Mouse (Mus musculus) liver, embryonic 14.5 days (tissue): ENCODE results near the gene Hemk1. TPM values are rescaled to one million over a fixed set of nuclear protein-coding genes. Genes with fewer than 3 reads are reported as not detected.
A peak's percentile ranks its signal among the peaks of the same experiment; 100 is the strongest.

ENCODE experiments used
- ATAC-seq: fragments of 200-750 bp; cut with Nextera tagmentation; 2 replicates; pipeline ENCODE4 v1.8.0; 2017; ENCODE audit warnings: moderate number of reproducible peaks, mild to moderate bottlenecking, moderate library complexity; ENCODE audit not compliant: insufficient read depth
- DNase-seq, 3 experiments: peaks; one replicate each; pipeline ENCODE4 v3.0.0-alpha.2; 2012 to 2013; ENCODE audit warnings: low read depth in 3 of 3, low spot score in 3 of 3
- H3K27ac ChIP-seq: fragments of 300-500 bp; sonication (generic); 2 replicates; pipeline ENCODE4 v1.5.1; 2014; ENCODE audit warnings: moderate library complexity, mild to moderate bottlenecking, control low read depth, inconsistent platforms
- H3K27me3 ChIP-seq: fragments of 300-500 bp; sonication (generic); 2 replicates; pipeline ENCODE4 v1.6.1; 2014; ENCODE audit warnings: mild to moderate bottlenecking, low read length, moderate library complexity; ENCODE audit not compliant: control insufficient read depth, insufficient read depth
- H3K36me3 ChIP-seq: fragments of 300-500 bp; sonication (generic); replicated peaks from 2 replicates; pipeline ENCODE4 v1.6.1; 2014; ENCODE audit warnings: low read depth; ENCODE audit not compliant: control insufficient read depth, insufficient read depth
- H3K4me1 ChIP-seq, 2 experiments: fragments of 200-500 bp in 1 of 2; fragments of 300-500 bp in 1 of 2; sonication (generic) in 1 of 2; replicated peaks; 2 replicates each; pipeline ENCODE4 v1.6.1; 2012 to 2014; ENCODE audit warnings: antibody characterized with exemption in 1 of 2, inconsistent platforms in 1 of 2, low read length in 1 of 2; ENCODE audit not compliant: control insufficient read depth in 2 of 2, insufficient read depth in 2 of 2
- H3K4me2 ChIP-seq: fragments of 300-500 bp; sonication (generic); 2 replicates; pipeline ENCODE4 v1.6.1; 2014; ENCODE audit warnings: low read depth, mild to moderate bottlenecking, control low read depth, moderate library complexity
- H3K4me3 ChIP-seq, 2 experiments: fragments of 200-500 bp in 1 of 2; fragments of 300-500 bp in 1 of 2; sonication (generic) in 1 of 2; 2 replicates each; pipeline ENCODE4 v1.5.1; 2012 to 2014; ENCODE audit warnings: low read depth in 2 of 2, low read length in 2 of 2, mild to moderate bottlenecking in 2 of 2, control low read depth in 1 of 2, inconsistent platforms in 1 of 2, moderate library complexity in 1 of 2; ENCODE audit not compliant: insufficient read depth in 1 of 2
- H3K9ac ChIP-seq: fragments of 300-500 bp; sonication (generic); replicated peaks from 2 replicates; pipeline ENCODE4 v1.6.1; 2014; ENCODE audit warnings: mild to moderate bottlenecking, control low read depth, moderate library complexity
- H3K9me3 ChIP-seq: fragments of 300-500 bp; sonication (generic); 2 replicates; pipeline ENCODE4 v1.6.1; 2016; ENCODE audit warnings: low read length, mixed read lengths; ENCODE audit not compliant: control insufficient read depth
- CTCF ChIP-seq: IDR thresholded peaks from 2 replicates; pipeline ENCODE4 v1.5.1; 2016; ENCODE audit warnings: antibody characterized with exemption, low read depth, control low read depth
- EP300 ChIP-seq: IDR thresholded peaks from 2 replicates; pipeline ENCODE4 v1.6.1; 2016; ENCODE audit warnings: antibody characterized with exemption, low read depth
- WGBS: fragments of 180-500 bp; shearing (Covaris S2); extraction: QIAGEN DNeasy Blood & Tissue Kit; methylation state at CpG from one replicate; pipeline ENCODE4 v1.1.7; 2014; ENCODE audit not compliant: insufficient replicate concordance; 5-methylcytosine and 5-hydroxymethylcytosine counted together
- polyA plus RNA-seq, 2 experiments: library from polyadenylated mRNA; depleted of rRNA in 1 of 2; stranded (reverse) in 1 of 2; unstranded in 1 of 2; fragments of >200 nt; fragmentation: Nextera tagmentation in 1 of 2; extraction: Ambion mirVana in 1 of 2; gene quantifications; 2 replicates each; pipeline versions ENCODE4 v1.2.1 to v1.2.3; 2012 to 2014

The Hemk1 gene
- polyA plus RNA-seq, 2 experiments = 2.2 to 3.3 TPM

- Histone ChIP-seq H3K27ac (no peak overlapping the region), H3K36me3 (no peaks in the 10 kb centered on the region), H3K9me3 (no peaks in the 10 kb centered on the region), H3K4me3 (no peak overlapping the region), H3K4me2 (no peak overlapping the region), H3K9ac (no peak overlapping the region), H3K27me3 (no peaks in the 10 kb centered on the region), H3K4me1 (peaks cover 5 to 27% of the 10 kb centered on the region in 2 experiments; a peak in 3 of 4 replicates)
- ATAC-seq (no peak), DNase-seq (no peak)
- no peak for TF ChIP-seq CTCF
- TF ChIP-seq EP300 = no peak
- WGBS = 77% methylated on average over 9 of the region's 9 CpGs
Measured at GRCm38 (mm10) chr9:107282951-107283350, 55.2 kb downstream of the Hemk1 start.

GRCm38 (mm10) chr9:107281241-107281987, 56.7 kb downstream of the Hemk1 start:
- no peak for ATAC-seq
- whole genome bisulfite sequencing = 65% methylated on average over 5 of the region's 5 CpGs
- TF ChIP-seq CTCF (no peak), EP300 (no peak)
- H3K27ac ChIP-seq = no peak overlapping the region
- peaks cover 5 to 15% of the 10 kb centered on the region in 2 experiments; a peak in 3 of 4 replicates for H3K4me1 ChIP-seq
- no peak overlapping the region for H3K9ac ChIP-seq
- no peaks in the 10 kb centered on the region for H3K9me3 ChIP-seq
- no peak overlapping the region for H3K4me2 ChIP-seq
- no peaks in the 10 kb centered on the region for H3K27me3 ChIP-seq
- H3K4me3 ChIP-seq = no peak overlapping the region
- no peak for DNase-seq
- no peaks in the 10 kb centered on the region for H3K36me3 ChIP-seq

GRCm38 (mm10) chr9:107280322-107281027, 57.7 kb downstream of the Hemk1 start:
- peaks cover 5 to 15% of the 10 kb centered on the region in 2 experiments; a peak in 3 of 4 replicates for H3K4me1 ChIP-seq
- H3K27ac ChIP-seq = no peak overlapping the region

GRCm38 (mm10) chr9:107279378-107280321, 58.5 kb downstream of the Hemk1 start:
- Histone ChIP-seq H3K36me3 (no peaks in the 10 kb centered on the region), H3K4me1 (peaks cover 5 to 15% of the 10 kb centered on the region in 2 experiments; a peak in 3 of 4 replicates), H3K27ac (no peak overlapping the region), H3K4me3 (peak overlapping the region in 1 of 2 experiments; percentile 5; a peak in 1 of 4 replicates), H3K9ac (peak overlapping the region; percentile 18; the same call in 1 of the 2 replicates), H3K9me3 (no peaks in the 10 kb centered on the region), H3K4me2 (peak overlapping the region; percentile 56), H3K27me3 (no peaks in the 10 kb centered on the region)
- ATAC-seq = peak; percentile 42
- TF ChIP-seq EP300 (no peak), CTCF (0 out of 2 replicates have a peak, but pooled peaks have one; percentile 10)
- WGBS = 24% methylated on average over 16 of the region's 16 CpGs
- DNase-seq = no peak

More at GRCm38 (mm10) chr9:107280322-107281027, 57.7 kb downstream of the Hemk1 start:
- Histone ChIP-seq H3K27me3 (no peaks in the 10 kb centered on the region), H3K9ac (no peak overlapping the region), H3K9me3 (no peaks in the 10 kb centered on the region), H3K4me2 (peak overlapping the region; percentile 56), H3K36me3 (no peaks in the 10 kb centered on the region), H3K4me3 (peak overlapping the region in 1 of 2 experiments; percentile 5; a peak in 1 of 4 replicates)
- 10% methylated on average over 13 of the region's 13 CpGs for WGBS
- no peak for DNase-seq
- no peak for TF ChIP-seq CTCF
- TF ChIP-seq EP300 = no peak
- peak; percentile 45 for ATAC-seq
